ENCODE assay signal across 15 mouse cellular contexts in genomic region chr12:72843135-72843534, GRCm38 (mm10).
DNase-seq lines count a peak whose midpoint lies in the region; ATAC-seq and TF ChIP-seq lines count a peak whose summit lies in the region.
"Had no signal": no experiment of that assay in that cellular context is flagged by ENCODE, and none has a peak within 500 bp of the region (broad histone marks: within the 10 kb centered on the region; RNA-seq: fewer than 3 reads in every experiment).

No protein-coding gene starts in this region.

- no peak for TF ChIP-seq POLR2A in MEL (IDR thresholded peaks at IDR 0.05; ENCODE audit: control insufficient read depth in 1 of 2, insufficient read depth in 1 of 2, low read depth in 1 of 2, low read length in 2 of 2, poor library complexity in 1 of 2)

- no peak for DNase-seq in left cerebral cortex, adult 2 months (ENCODE audit: extremely low spot score in 1 of 2, low spot score in 2 of 2)
- no peak for DNase-seq in left cerebral cortex, postnatal 10 days (ENCODE audit: extremely low spot score in 1 of 2, low spot score in 2 of 2)
- DNase-seq in thymus, postnatal 14 days = peak; percentile 34
- no peak for DNase-seq in thymus, postnatal 25 days
- DNase-seq in MEL (ENCODE audit: low read depth, low spot score) = peak; percentile 35
- DNase-seq in embryo, embryonic 10 days (ENCODE audit: low spot score) = no peak
- DNase-seq: cerebellum, adult 9-10 months; forebrain, postnatal 0 days; kidney, adult 11 months had no signal

- no peaks in the 10 kb centered on the region for H3K79me2 ChIP-seq in MEL (ENCODE audit: control insufficient read depth, insufficient read depth, low read length, poor library complexity)

- H3K9me3 ChIP-seq in MEL (replicated peaks; ENCODE audit: insufficient read depth, low read length) = no peaks in the 10 kb centered on the region
- no peaks in the 10 kb centered on the region for H3K9me3 ChIP-seq in forebrain, embryonic 16.5 days (ENCODE audit: control insufficient read depth, low read length)
- H3K9me3 ChIP-seq: heart, embryonic 15.5 days; limb, embryonic 13.5 days; neural tube, embryonic 12.5 days had no signal

- TF ChIP-seq RAD21 in MEL (IDR thresholded peaks at IDR 0.05; ENCODE audit: low read depth, low read length) = peak; percentile 0; the same call in 1 of the 2 replicates

- intact Hi-C loops in left cerebral cortex, adult 2 months (cut with DNase I) = loop anchor here (10.0 kb wide), 1 partner anchor 702 kb away; the partner anchor contains the start of gene Tmem30b
- intact Hi-C loops in left cerebral cortex, postnatal 10 days (cut with DNase I) = no loop called here

- TF ChIP-seq EP300 in MEL (IDR thresholded peaks at IDR 0.05; ENCODE audit: low read depth in 1 of 2, low read length in 2 of 2) = no peak

- H3K27ac ChIP-seq in left cerebral cortex, adult 2 months = no peak overlapping the region
- no peak overlapping the region for H3K27ac ChIP-seq in MEL (ENCODE audit: control insufficient read depth, low read depth, low read length)
- H3K27ac ChIP-seq in forebrain, embryonic 16.5 days (ENCODE audit: low read length) = no peak overlapping the region
- H3K27ac ChIP-seq: limb, embryonic 13.5 days; neural tube, embryonic 12.5 days had no signal

- 0 out of 4 replicates have a peak, but pooled peaks cover 0 to 3% of the 10 kb centered on the region in 2 experiments for H3K4me1 ChIP-seq in MEL (ENCODE audit: control insufficient read depth in 1 of 2, insufficient read depth in 2 of 2, low read length in 2 of 2)
- H3K4me1 ChIP-seq in forebrain, embryonic 16.5 days (replicated peaks; ENCODE audit: control insufficient read depth, insufficient read depth, low read length) = 0 out of 2 replicates have a peak, but pooled peaks cover 3% of the 10 kb centered on the region
- H3K4me1 ChIP-seq: midbrain, embryonic 13.5 days; neural tube, embryonic 12.5 days had no signal

- H3K4me3 ChIP-seq in left cerebral cortex, adult 2 months = no peak overlapping the region
- H3K4me3 ChIP-seq in MEL (ENCODE audit: control insufficient read depth in 1 of 2, insufficient read depth in 1 of 2, low read depth in 2 of 2, low read length in 2 of 2) = no peak overlapping the region
- H3K4me3 ChIP-seq in forebrain, embryonic 16.5 days (replicated peaks; ENCODE audit: low read length) = no peak overlapping the region

- H3K4me2 ChIP-seq in forebrain, embryonic 16.5 days (ENCODE audit: low read length) = no peak overlapping the region

- no peaks in the 10 kb centered on the region for H3K27me3 ChIP-seq in MEL (ENCODE audit: control insufficient read depth in 1 of 2, insufficient read depth in 2 of 2, low read length in 2 of 2)
- peaks cover 30% of the 10 kb centered on the region for H3K27me3 ChIP-seq in forebrain, embryonic 16.5 days (replicated peaks; ENCODE audit: control insufficient read depth, insufficient read depth, low read length)

- no peak for ATAC-seq in forebrain, embryonic 16.5 days

- no peaks in the 10 kb centered on the region; a peak in 1 of 4 replicates for H3K36me3 ChIP-seq in MEL (ENCODE audit: control insufficient read depth in 1 of 2, insufficient read depth in 2 of 2, low read length in 2 of 2)
- H3K36me3 ChIP-seq in forebrain, embryonic 16.5 days (ENCODE audit: control insufficient read depth, insufficient read depth) = no peaks in the 10 kb centered on the region
- H3K36me3 ChIP-seq: heart, embryonic 15.5 days; hindbrain, embryonic 12.5 days; limb, embryonic 13.5 days; midbrain, embryonic 13.5 days; neural tube, embryonic 12.5 days had no signal

- 94% methylated on average over 4 of the region's 4 CpGs for whole genome bisulfite sequencing in forebrain, embryonic 16.5 days

- TF ChIP-seq CTCF in left cerebral cortex, adult 2 months (IDR thresholded peaks at IDR 0.05) = peak; percentile 7; the same call in 1 of the 2 replicates
- TF ChIP-seq CTCF in MEL (IDR thresholded peaks at IDR 0.05 in 2 of 3, conservative IDR thresholded peaks at IDR 0.05 in 1 of 3; ENCODE audit: control insufficient read depth in 1 of 3, insufficient read depth in 1 of 3, low read depth in 2 of 3, low read length in 3 of 3, poor library complexity in 1 of 3, severe bottlenecking in 1 of 3) = peak; percentile 40 to 54 (median 40)

- H3K9ac ChIP-seq in MEL (ENCODE audit: control insufficient read depth, low read depth, low read length, poor library complexity, severe bottlenecking) = no peak overlapping the region
- no peak overlapping the region for H3K9ac ChIP-seq in forebrain, embryonic 16.5 days (replicated peaks; ENCODE audit: low read depth, low read length)
- H3K9ac ChIP-seq: forebrain, postnatal 0 days; heart, embryonic 15.5 days; limb, embryonic 13.5 days; neural tube, embryonic 12.5 days had no signal

TF ChIP-seq in MEL, 35 proteins besides CTCF, POLR2A, EP300 and RAD21:
- TF ChIP-seq SMC3 (IDR thresholded peaks at IDR 0.05; ENCODE audit: low read depth, low read length) (peak; percentile 20; the same call in 1 of the 2 replicates), POLR2AphosphoS5 (IDR thresholded peaks at IDR 0.05; ENCODE audit: borderline replicate concordance, low read depth, low read length) (no peak)

Comparison
In these comparisons a context has a peak if more than half of its experiments do, and no peak if none do; other contexts are left out.
1. DNase-seq: peak in thymus, postnatal 14 days (single experiment) and MEL (single experiment); none in left cerebral cortex, adult 2 months (0 of 2), left cerebral cortex, postnatal 10 days (0 of 2), thymus, postnatal 25 days (single experiment) and embryo, embryonic 10 days (single experiment).